Mouse (Mus musculus) lung, adult 18-20 months (tissue): ENCODE results near the gene Gm47995.

Experiments
- DNase-seq, 2 experiments: peaks; one replicate each; pipeline ENCODE4 v3.0.0; 2022; ENCODE audit warnings: mixed read lengths in 2 of 2

Gm47995 gene

DNA sequence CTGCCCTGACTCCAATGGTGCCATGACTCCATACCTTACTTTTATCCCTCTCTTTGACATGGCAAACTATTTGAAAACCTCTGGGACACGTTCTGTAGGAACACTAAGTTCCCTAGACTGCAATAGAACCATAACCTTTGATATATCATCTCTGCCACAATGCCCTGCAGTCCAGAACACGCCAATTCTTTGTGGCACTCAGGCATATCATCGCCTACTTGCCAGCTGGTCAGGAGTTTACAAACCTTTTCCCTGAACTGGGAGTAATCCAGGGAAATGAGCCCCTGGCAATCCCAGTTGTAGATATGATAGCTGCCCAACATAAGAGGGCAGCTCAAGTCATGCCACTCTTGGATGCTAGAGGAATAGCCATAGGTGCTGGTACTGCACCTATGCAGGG lies 34.1 kb downstream of the Gm47995 start:
- DNase-seq: no peak

DNA sequence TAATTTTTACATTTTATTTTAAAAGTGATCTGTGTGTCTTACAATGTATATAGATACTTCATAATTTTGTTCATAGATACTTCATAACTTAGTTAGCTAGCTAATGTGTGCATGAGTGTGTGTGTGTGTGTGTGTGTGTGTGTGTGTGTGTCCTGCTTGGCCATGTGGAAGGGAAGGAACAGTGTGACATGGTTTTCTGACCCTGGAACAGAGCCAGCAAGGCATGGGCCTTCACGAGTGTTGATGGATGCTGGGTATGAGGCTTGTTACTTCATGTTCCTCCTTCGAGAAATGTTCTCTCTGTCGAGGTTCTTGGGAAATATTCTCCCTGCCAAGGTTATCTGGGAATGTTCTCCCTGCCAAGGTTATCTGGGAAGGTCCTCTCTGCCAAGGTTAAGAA lies 35.5 kb downstream of the Gm47995 start:
- no peak for DNase-seq

DNA sequence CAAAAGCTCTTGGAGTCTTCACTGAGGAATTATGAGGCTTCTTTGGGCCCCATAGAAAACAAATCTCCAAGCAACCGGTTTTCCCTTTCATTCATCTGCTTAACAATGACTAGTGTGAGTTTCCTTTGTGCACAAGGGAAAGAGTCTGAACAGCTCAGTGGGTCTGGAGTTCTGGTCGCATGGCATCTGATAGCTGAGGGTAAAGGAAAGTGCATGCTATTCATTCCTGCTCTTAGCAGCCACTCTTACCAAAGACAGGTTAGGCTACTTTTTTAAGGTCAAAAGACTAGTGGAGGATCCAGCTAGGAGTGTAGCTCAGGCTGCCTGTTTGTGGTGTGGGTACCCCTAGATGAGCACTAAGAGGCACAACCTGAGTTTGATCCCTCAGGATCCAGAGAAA lies 37.3 kb downstream of the Gm47995 start:
- no peak for DNase-seq

DNA sequence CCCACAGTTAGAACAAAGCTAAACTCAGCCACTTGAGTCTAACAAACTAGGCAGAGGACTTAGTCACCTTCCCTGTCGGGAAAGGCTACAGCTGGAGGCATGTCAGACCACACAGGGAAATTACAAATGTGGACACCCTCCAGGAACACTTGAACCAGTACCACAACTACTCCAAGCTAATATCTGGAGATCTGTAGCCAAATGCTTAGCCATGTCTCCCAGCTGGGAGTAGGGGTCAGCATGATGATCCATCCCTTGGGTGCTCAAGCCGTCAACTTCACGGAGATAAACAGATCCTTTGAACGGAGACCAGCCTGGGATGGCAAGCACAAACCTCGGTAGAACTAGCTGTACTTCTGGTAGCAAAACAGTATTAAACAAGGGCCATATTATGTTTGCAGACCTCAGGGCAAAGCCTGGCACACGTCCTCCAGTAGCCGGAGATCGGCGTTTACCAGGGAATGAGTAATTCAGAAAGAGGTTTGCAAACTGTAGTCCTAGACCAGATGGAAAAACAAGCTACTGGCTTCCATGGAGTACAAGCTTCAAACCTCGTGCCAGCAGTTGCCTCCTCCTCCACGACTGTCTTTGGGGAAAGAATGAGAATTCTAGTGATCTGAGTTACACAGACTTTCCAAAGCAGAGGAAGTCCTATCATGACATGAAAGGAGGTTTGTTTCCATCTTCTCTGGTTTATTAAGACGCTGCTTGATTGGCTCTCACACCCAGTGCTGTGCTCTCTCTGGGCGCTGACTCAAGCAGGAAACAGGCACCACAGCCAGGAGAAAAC lies 38.1 kb downstream of the Gm47995 start:
- DNase-seq: peak; percentile 36 to 64

DNA sequence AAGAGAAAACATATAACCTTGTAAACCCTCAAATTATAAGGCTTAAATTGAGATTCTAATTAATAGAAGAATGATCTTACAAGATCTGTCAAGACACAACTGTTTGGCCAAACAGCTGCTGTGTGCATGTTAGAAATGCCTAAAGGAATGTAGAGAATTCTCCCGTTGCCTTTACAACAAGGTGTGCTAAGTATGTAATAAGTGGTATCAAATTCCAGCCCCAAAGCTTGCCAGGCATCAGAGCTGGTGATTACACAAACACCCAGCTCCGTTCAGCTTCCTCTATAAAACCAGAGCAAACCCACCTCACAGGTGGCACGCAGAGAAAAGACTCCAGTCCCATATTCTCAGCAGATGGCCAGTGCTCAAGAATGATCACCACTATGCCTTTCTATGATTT lies 39.5 kb downstream of the Gm47995 start:
- peak in 1 of 2 experiments; percentile 58 for DNase-seq

DNA sequence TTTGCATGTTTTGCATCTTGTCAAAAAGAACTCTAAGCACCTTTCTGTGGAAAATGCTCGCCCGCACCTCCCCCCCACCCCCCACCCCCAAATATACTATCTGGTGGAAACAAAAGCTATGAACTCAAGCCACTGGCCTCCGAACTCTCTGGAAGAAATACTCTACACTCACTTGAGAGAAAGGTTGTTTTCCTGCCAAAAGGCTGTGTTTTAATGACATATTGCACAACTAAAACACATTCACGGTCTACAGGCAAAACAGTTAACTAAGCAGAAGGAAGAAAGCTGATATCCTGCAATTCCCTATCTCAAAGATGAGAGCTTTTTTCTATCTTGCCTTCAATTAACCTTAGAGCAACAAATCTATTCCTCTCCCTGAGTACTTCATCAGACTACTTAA lies 45.1 kb downstream of the Gm47995 start:
- DNase-seq: peak in 1 of 2 experiments; percentile 16

DNA sequence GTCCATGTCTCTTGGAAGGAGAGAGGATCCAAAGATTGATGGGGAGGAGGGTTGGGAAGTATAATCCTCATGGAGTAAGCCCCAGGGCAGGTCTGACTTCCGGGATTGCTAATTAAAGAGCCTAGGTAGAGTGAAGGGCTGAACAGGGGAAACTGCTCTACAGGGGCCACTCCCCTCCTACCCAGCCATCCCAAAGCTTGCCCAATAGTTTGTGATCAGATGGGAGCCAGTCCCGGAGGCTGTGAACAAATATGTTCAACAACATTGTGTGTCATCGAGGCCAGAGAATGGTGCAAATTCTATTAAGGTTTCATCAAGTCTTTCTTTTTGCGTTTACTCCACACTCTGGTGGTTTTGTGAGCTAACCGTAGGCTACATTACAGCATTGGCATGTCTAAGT lies 45.8 kb downstream of the Gm47995 start:
- DNase-seq: no peak

DNA sequence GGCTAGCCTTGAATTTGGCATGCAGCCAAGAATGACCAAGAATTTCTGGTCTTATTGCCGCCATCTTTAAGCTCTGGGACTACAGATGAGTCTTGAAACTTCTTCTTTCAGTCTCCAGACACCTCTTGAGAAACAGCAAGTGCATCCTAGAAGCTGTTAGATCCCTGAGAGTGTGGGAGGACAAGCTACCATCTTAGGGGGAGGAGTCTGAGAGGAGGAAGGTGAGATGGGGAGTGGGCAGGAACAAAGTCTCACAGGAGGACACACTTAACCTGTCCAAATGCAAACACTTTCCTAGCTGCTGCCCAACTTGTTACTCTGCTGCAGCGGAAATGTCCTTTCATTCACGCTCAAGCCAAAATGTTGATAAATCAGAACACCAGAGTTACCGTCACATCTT lies 46.5 kb downstream of the Gm47995 start:
- DNase-seq: peak; percentile 15 to 47

DNA sequence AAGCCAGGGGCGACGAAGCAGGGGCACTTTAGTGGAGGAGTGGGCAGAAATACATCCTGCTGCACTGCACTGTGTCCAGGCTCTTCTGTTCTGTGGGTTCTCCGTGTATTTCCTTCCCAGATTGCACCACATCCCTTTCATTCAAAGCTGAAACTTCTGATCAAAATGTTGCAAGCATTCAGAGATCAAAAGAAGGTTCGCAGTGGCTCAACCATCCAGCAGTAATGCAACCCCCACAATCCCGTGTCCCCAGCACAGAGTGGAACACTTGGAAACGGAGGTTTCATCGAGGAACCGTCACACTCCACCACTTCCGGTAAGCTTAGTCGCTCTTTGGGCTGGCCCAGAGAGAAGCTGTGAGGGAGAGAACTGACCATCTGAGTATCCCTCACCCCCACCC lies 46.9 kb downstream of the Gm47995 start:
- peak; percentile 30 to 36 for DNase-seq

DNA sequence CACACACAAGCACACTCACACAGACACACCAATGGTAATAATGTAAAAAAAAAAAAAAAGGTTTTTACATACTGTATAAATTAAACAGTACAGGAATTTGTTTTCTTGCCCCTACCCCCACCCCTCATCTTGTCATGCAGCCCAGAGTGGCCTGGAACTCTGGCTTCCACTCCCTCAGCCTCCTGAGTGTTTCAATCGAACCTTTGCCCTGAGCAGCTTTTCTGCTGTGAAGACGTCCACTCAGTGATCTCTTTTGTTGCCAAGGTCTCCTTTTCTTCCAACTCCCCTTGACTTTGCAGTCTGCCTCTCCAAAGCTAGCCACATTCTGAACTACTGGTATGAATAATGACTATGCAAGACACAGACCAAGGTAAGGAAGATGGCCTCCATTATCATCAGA lies 47.6 kb downstream of the Gm47995 start:
- DNase-seq: no peak
